Mouse (Mus musculus): Measurements from ENCODE around the gene Otub2.

Gene Otub2

DNA sequence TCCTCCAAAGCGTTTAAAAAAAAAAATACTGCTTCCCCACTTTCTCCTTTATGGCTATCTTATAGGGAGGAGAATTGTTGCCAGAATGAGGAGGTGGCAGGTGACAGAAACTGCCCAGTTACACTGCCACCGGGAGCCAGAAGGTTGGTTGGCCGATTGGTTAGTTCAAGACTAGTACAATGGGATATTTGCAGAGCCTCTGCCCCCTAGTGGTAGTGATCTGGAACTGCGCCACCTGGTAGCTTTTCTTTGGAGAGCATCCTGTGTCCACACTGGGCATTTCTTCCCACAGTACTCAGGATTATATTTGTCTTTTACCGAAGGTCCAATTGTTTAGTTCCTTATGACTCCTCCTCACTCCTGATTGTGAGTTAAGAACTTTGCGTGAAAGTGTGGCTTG is 16.8 kb upstream of the Otub2 start:
- DNase-seq (ENCODE audit: low read depth, low spot score) = peak; percentile 64

DNA sequence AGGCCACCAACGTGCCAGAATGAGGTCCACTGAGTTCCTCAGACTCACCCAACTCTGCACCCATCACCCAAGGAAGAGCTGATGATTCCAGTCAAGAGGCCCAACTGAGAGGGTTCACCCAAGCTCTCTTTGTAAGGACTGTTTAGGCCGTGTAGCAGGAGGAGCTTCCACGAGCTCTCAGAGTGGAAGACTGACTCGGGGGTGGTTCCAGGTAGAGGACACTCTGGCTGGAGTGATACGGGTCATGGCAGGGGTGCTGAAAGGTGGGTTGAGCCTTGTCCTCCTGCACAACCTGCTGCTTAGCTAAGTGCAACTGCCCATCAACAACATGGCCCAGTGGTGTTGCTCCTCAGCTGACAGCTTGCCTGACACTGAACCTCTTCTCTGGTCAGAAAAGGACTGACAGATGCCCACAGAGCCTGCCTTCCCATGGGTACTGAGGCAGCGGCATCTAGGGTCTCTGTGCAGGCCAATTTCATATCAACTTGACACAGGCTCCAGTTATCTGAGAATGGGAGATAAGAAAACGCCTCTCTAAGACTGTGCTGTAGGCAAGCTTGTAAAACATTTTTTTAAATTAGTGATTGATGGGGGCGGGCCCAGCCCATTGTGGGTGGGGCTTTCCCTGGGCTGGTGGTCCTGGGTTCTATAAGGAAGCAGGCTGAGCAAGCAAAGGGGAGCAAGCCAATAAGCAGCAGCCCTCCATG is 14.8 kb upstream of the Otub2 start:
- no peak for DNase-seq (ENCODE audit: low read depth, low spot score)

DNA sequence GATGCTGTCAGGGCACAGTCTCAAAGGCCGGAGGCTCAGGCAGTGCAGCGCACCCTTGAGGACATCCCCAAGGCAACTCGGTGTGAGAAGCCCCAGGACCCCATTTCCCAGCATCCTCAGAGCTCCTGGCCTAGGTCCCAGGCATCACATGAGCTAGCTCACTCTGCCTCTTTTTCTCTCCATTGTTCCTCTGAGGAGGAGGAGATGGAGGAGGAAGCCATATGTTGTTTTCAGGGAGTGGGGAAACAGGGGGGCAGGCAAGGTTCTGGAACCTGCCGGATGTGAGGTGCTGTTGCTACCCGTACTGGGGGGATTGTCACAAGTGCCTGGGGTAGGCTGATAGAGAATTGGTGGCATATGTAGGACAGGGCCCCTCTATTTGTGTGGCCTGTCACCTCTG is 12.4 kb upstream of the Otub2 start:
- DNase-seq (ENCODE audit: low read depth, low spot score) = no peak

DNA sequence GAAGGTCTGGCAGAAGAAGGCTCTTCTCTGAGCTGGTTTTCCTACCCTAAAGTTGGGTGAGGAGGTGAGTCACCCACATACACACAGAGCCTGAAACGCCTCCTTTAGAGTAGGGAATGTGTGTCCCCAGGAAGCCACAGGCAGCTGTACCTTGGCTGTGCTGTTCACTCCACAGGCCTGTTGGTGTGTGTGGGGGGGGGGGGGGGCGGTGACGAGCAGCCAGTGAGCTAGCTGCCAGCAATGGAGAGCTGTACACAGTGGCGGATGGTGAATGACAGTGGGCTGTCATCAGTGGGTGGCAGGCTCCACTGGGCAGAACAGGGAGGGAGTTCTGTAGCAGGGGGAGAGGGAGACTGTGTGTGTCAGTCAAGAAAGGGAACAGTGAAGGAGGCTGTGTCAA is 11.7 kb upstream of the Otub2 start:
- DNase-seq (ENCODE audit: low read depth, low spot score) = no peak

DNA sequence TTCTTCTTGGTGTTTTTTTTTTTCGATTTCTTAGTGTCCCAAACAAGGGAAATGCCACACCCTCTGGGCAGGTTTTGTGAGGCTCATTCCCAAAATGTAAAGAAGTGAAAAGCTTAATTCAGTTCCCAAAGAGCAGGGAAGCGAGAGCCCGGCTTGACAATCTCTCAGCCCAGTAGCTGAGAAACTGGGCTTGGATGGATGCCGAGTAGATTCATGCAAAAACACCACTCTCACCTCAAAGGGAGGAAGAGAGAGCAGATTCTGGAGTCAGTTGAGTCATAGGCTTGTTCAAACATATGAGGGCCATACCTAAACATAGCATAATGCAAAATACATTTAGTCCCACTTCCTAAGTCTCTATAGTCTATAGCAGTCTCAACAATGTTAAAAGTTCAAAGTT is 8.3 kb upstream of the Otub2 start:
- no peak for DNase-seq (ENCODE audit: low read depth, low spot score)

DNA sequence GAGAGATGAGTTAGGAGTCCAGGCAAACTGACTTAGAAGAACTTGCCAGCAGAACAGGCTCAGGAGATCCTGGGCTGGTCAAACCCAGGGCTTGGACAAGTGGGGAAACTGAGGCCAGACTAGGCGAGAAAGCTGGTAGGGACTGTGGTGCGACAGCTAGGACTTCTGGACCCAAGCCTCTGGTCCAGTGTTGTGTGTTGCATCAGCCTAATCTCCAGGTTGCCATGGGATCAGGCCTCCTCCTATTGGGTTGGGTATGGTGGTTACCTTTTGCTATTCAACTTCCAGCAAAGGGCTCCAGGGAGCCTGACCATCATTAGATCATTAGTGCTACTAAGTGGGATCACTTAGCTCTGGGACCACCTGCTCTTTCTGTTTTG is 856 bp downstream of the Otub2 start:
- DNase-seq (ENCODE audit: low read depth, low spot score) = no peak

DNA sequence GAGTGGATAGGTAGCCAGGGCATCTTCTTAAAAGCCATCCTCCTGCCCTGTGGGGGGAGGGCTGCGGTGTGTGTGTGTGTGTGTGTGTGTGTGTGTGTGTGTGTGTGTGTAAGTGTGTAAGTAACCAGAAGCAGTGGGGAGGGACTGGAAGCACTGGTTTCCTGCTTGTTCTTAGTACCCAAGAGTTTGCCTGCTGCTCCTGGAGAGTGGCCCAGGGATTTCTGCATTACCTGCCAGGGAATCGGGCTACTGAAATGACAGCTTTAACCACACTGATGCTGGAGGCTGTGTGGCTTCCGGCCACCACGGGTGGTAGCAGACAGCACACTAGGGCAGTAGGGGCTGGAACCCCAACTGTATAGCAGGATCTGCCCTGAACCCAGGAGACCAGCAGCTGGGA is 1.5 kb downstream of the Otub2 start:
- DNase-seq (ENCODE audit: low read depth, low spot score) = no peak

DNA sequence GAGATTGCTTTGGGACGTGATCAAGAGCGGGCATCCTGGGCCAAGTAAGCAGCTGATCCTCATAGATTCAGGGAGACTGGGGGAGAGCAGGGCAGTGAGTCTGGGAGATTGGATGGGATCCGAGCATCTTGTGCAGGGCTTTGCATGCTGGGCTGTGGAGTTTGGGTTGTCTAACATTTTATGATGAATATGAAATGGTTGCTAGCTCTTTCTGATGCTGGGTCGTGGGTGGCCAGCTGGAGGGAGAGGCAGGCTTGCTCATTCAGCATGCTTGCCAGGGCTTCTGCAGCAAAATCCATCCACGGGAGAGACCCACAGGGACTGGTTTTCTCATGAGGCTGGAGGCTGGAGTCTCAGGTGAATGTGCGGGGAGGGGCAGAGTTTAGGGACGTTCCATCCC is 2.6 kb downstream of the Otub2 start:
- no peak for DNase-seq (ENCODE audit: low read depth, low spot score)

DNA sequence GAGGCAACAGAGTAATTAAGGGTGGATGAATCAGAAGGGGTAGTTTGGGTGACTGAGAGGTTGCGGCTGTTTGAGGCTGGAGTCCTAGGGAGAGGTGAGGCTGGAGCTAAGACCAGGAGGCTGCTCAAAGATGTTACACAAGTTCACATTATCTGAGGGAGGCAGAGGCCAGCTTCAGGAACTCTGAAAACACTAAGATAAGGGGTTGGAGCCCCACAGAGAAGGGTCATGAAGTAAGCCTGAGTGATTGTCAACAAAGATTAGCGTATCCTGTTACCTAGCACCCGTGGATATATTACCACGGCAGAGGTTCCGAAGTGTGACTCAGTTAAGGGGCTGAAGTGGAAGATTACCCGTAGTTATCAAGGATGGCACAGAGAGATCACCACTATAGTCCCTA is 5.0 kb downstream of the Otub2 start:
- no peak for DNase-seq (ENCODE audit: low read depth, low spot score)

DNA sequence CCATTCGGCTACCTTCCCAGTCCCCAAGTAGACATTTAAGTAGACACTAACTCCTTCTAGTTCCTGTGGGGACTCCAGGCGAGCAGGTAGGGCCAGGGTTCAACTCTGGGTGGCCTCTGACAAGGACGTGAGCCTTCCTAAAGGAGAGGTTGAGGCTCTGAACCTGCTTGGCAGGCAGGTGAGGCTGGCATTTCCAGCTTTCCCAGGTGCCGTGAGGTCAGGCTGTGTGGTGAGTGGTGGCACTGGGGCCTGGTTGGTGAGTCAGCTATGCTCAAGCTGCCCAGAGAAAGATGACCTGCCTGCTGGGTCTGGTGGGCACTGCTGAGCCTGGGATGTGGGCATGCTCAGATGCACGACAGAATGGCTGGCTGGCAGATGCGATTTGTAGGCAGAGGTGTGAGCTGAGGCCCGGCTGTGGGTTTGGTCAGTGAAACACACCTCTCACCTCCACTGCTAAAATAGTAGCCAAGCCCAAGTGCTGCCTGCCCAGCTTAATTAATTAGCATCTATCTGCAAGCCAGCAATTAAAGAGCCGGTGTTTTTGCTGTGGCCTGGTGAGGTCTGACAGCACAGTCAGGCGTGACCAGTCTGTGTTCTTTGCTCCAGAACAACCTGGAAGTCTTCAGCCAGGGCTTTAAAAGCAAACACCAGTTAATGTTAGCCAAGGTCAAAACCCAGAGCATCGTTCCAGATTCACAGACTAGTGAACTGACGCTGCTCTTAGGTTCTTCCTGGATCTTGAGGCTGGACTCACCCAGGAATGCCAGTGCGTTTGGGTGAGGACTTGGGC is 7.2 kb downstream of the Otub2 start:
- no peak for DNase-seq (ENCODE audit: low read depth, low spot score)

DNA sequence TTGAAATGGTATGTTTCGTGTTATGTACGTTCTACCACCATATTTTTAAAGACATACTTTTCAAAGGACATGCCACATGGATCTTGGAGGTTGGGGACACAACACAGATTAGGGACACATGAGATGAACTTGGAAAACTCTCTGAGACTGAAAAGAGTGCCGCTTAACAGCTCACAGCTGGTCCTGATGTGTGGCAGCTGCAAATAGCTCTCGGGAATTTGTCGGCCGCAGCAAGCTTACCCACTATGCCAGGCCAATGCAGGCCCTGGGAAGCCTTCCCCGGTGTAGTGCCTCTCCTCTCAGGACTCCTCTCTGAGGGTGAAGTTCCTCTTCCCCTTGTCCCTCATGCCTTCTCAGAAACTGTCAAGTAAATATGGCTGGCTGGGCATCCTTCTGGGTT is 8.3 kb downstream of the Otub2 start:
- no peak for DNase-seq (ENCODE audit: low read depth, low spot score)

DNA sequence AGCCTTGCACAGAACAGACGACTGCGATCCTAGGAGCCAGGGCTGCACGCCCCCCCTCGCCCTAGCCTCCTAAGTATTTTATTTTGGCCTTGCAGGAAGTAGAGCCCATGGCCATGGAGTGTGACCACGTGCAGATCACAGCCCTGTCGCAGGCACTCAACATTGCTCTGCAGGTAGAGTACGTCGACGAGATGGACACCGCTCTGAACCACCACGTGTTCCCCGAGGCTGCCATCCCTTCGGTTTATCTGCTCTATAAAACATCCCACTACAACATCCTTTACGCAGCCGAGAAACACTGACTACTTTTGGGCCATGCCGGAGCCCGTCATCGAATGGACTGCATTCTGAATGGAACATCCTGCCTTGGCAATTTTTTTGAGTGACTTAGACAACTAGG is 15.6 kb downstream of the Otub2 start:
- no peak for DNase-seq (ENCODE audit: low read depth, low spot score)

DNA sequence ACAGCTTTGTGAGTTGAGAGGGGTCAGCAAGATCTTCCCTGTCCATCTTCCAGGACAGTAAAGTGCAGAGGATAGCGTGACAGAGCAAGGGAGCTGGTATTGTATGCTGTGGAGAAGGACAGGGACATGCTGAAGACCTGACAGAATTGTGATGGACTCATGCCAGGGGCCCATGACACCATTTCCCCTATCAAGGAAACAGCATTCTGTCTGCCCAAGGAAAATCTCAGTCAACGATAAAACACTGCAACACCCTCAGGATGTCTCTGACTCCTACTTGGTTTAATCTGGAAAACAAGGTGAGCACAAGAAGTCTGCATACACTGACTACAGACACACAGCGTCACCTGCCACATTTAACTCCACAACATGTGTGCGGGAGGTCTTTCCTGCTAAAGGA is 19.2 kb downstream of the Otub2 start, which contains the start of gene 9330161L09Rik:
Gene 9330161L09Rik (minus strand): TSS at position 101 of the 400 bp plus-strand sequence.
- DNase-seq (ENCODE audit: low read depth, low spot score) = no peak

DNA sequence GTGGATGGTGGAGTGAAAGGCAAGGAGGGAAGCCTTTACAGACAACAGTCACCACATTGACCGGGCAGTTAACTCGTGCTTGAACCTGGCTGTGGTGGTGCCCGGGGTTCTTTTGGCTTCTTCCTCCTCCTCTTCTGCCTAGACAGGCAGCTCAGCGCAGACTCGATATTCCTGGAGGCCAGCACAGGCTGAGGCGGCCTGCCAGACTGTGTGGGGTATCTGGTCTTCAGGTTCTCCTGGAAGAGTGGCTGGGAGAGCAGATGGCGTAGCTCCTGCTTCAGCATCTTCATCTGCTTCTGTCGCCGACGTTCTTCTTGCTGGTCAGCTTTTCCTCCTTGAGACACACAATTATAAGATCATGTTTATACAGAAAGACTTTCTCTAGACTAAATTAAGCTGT is 19.7 kb downstream of the Otub2 start:
- DNase-seq (ENCODE audit: low read depth, low spot score) = no peak

DNA sequence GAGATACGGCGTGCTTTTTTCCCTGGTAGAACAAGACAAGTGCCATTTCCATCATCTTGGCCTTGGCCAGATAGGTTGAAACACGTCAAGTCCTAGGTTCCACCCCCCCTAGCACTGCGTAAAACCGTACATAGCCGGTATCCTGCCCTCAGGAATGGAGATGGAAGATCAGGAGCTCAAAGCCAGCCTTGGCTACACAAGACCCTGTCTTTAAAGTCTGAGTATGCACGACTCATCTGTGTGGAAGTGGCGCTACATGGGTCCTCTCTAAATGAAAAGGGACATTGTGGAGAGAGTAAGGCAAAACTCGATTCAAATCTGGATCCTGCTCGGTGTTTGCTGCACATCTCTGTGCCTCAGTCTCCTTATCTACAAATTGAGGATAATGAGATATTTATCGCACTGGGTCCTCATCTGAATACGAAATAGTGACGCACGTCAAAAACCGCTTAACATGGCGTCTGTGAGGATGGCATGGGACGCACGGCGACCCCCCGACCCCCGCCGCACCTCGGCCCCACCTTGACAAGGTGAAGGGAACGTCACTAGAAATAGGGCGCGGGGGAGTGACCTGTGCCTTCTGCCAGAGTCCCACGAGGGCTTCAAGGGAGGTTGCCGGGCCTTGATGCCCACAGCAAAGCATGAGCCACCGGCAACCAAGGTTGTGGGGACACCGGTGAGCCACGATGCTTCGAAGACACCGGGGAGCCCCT is 36.7 kb downstream of the Otub2 start:
- no peak for DNase-seq (ENCODE audit: low read depth, low spot score)

DNA sequence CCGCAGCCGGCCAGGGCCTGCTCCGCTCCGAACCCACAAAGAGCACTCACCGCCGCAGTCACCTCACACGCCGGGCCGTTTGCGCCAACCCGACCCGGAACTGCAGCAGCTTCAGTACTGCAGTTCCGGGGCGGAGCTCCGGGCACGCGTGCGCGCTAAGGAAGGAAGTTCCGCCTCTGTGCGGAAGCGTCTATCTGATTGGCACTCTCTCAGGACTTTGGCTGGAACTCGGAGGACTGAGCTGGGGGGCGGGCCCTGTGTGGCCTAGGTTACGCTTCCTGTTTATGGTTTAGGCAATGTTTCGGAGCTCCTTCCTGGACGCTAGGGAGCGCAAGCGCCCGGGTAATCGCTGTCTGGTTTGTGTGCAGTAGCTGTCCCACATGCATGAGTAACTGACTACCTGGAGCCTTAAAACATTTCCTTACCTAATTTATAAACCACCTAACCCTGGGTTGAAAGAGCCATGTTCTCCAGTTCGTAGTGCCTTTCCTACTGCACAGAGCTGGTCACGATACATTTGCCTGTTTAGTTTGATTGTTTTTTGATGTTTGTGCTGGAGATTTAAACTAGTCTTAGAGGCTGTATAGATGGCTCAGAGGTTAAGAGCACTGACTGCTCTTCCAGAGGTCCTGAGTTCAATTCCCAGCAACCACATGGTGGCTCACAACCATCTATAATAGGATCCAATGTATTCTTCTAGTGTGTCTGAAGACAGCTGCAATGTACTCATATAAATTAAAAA is 37.4 kb downstream of the Otub2 start, which contains the start of gene Ddx24:
Gene Ddx24 (minus strand): TSS at position 102 of the 742 bp plus-strand sequence.
- DNase-seq (ENCODE audit: low read depth, low spot score) = peak; percentile 99

DNA sequence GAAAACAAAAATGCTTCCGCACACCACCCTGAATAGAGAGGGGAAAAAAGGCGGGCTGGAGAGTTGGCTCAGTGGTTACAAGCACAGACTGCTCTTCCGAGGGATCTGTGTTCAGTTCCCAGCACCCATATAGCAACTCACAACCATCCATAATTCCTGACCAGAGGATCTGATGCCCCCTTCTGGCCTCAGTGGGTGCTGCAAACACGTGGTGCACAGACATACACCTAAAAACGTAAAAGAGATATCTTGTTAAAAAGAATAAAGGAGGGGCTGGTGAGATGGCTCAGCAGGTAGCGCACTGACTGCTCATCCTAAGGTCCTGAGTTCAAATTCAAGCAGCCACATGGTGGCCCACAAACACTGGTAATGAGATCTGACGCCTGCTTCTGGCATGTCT is 38.2 kb downstream of the Otub2 start:
- peak; percentile 32 for DNase-seq (ENCODE audit: low read depth, low spot score)

DNA sequence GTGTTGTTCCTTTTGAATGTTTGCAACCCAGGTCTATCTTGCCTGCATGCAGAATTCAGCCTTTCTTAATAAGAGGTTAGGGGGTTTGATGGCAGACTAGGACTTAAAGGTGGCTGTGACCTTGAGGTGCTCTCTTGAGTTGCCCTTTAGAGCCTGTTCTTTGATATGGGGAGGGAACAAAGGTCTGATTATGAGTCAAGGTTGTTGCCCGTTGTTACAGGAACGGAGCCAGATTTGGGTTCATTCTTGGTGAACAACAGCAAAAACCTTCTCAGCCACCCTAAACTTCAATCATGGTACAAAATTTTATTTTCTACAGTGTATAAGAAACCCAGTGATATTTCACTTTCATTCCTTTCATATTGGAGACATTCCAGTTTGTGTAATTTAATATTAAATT is 44.9 kb downstream of the Otub2 start:
- DNase-seq (ENCODE audit: low read depth, low spot score) = no peak

DNA sequence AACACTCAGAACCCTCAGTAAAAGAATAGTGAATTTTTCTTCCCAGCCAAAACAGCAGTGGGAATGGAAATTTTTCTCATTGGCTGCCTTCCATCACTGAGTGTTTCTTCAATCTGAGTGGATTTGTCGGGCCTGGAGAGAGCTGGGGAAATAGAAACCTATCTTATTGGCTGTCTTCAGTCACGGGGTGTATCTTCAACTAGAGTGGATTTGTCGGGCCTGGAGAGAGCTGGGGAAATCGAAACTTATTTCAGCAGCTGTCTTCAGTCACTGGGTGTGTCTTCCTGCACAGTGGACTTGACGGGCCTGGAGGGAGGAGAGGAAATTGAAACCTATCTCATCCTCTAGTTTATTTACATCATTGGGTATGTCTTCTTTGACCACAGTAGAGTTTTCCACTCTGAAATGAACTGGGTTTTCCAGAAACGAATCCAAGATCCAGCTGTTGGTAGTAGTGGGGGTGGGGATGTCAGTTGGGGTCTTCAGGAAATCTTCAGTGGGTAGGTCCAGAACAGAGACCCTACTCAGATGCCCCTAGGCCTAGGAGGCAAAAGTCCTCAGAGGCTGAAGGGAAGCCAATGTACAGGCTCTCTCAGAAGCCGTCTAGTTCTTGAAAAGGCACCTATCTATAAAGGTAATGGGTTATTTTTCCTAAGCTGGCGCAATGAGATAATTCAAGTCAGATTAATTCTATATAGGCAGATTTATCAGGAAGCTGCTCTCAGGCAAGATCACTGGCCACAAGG is 45.7 kb downstream of the Otub2 start, which contains the start of gene Ifi27:
Gene Ifi27 (plus strand): TSS at position 226 of the 746 bp plus-strand sequence.
- DNase-seq (ENCODE audit: low read depth, low spot score) = peak; percentile 18

DNA sequence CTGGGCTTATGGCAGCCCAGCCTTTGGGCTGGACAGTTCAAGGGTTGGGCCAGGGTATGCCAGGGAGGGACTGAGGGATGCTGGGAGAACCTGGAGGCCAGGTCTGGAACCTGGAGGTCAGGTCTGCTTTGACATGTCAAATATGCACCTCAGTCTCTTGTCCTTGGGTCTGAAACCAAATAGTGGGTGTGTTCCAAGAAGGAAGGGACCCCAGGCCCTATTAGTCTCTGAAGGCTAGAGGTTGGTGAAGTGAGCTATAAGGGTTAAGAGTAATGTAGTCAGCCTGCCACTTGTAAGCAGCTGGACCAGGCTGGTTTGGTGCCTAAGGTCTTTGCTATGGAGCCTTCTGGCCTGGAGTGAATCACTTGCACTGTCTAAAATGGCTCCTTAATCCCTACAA is 46.4 kb downstream of the Otub2 start:
- DNase-seq (ENCODE audit: low read depth, low spot score) = no peak

DNA sequence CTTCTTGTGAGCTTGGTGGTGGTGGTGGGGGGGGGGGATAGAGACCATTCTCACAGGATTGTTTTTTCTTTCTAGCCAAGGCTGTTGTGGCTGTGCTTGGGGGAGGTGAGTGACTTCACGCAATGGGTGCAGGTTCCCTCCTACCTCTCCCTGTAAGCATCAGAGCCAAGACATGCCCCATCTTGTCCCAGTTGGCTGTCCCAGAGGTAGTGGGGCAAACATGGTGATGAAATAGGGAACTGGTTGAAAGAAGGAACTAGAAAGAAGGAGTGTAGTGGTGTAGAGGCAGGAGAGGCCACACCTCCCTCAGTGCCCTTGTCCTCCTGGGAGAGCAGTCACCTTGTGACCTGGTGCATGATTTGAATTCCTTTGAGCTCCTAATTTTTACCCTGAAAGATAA is 49.1 kb downstream of the Otub2 start:
- no peak for DNase-seq (ENCODE audit: low read depth, low spot score)

Data from ES-CJ7 (cell line).